Mouse (Mus musculus): Measurements from ENCODE around the gene Gm10229.
"Not testable (repeated sequence)": the region's sequence is repeated elsewhere in the genome, so short reads cannot be mapped to it uniquely, and the experiment has no call there.

Gm10229 gene

DNA sequence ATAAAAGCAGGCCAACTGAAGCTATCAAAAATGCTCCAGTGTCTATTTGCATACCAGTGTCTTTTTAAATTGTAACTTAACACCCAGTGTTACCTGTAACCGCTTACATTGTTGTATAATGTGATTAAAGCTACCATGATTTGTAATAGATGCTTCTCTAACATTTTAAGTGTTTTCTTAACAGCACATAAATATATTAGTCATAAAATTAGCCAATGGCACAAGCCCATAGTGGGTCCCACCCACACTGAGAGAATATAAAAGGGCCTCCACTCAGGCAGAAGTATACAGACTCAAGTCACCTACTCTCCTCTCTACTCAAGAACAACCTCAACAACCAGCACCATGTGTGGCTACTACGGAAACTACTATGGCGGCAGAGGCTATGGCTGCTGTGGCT lies at the start of gene Gm10229:
Gene Gm10229 (plus strand): TSS at position 301 of the 400 bp plus-strand sequence.
- DNase-seq (ENCODE audit: low read depth, low spot score), result not testable (repeated sequence)

DNA sequence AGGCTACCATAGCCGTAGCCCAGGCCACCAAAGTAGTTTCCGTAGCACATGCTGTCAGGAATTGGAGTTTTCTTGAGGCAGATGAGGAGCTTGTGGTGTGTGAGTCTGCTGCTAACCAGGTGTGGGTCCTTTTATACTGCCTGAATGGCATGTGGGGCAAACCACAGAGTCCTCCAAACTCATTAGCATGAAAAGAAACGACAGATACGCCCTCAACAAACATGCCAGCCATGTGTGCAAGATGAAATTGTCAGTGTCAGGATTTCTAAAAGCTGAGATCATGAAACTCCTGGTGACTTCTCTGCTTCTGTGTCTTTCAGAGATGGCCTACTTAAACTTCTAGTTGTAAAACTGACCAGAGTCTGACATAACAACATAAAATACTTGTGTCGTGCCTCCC lies 4.4 kb upstream of the Gm10229 start, which contains the start of gene Krtap22-2:
Gene Krtap22-2 (minus strand): TSS at position 101 of the 400 bp plus-strand sequence.
- no peak for DNase-seq (ENCODE audit: low read depth, low spot score)

DNA sequence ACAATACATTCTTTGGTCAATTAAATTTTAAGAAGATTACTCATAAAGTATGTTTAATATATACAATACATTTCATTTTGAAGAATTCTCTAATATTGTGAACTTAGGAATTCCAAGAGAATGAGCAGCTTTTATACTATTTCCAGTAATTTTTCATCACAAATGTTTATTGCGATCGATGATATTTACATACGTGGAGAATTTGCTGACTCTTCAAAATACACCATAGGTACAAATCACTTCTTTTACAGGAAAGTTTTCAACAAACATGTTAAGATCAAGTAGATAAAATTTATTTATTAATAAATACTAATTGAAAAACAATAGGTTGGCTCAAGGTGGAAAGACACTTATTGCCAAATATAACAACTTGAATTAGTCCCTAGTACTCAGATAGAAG lies 1.1 kb upstream of the Gm10229 start:
- no peak for DNase-seq (ENCODE audit: low read depth, low spot score)

DNA sequence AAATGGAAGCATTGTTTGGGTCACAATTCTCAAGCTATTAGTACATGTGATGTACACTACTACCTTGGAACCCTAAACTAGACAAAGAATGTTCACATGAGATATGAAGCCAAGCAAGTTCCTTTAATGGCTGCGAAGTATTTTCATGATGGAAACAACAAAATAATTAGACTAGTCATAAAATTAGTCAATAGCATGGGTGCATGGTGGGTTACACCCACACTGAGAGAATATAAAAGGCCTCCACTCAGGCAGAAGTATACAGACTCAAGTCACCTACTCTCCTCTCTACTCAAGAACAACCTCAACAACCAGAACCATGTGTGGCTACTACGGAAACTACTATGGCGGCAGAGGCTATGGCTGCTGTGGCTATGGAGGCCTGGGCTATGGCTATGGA lies 16.3 kb downstream of the Gm10229 start, which contains the start of gene Krtap6-1:
Gene Krtap6-1 (plus strand): TSS at position 301 of the 400 bp plus-strand sequence.
- DNase-seq (ENCODE audit: low read depth, low spot score), result not testable (repeated sequence)

DNA sequence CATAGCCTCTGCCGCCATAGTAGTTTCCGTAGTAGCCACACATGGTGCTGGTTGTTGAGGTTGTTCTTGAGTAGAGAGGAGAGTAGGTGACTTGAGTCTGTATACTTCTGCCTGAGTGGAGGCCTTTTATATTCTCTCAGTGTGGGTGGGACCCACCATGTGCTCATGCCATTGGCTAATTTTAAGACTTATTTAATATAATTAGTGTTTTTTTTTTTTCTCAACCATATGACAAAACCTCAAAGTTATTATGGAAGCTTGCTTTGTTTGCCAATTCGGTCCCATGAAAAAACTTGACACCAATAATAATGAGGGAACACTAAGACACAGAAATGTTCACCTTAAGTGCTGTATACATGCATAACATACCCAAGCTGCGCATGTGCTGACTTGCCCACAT lies 26.3 kb downstream of the Gm10229 start, which contains the start of gene Gm10228:
Gene Gm10228 (minus strand): TSS at position 101 of the 400 bp plus-strand sequence.
- not testable (repeated sequence) for DNase-seq (ENCODE audit: low read depth, low spot score)

DNA sequence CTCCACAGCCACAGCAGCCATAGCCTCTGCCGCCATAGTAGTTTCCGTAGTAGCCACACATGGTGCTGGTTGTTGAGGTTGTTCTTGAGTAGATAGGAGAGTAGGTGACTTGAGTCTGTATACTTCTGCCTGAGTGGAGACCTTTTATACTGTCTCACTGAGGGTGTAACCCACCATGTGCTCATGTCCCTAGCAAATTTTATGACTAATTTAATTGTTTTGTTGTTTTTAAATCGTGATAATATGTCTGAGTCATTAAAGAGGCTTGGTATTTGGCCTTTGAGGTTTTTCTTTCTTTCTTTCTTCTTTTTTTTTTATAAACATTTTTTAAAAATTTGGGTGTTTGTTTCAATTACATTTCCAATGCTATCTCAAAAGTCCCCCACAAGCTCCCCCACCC lies 32.7 kb downstream of the Gm10229 start, which contains the start of gene Krtap6-5:
Gene Krtap6-5 (minus strand): TSS at position 101 of the 400 bp plus-strand sequence.
- no peak for DNase-seq (ENCODE audit: low read depth, low spot score)

DNA sequence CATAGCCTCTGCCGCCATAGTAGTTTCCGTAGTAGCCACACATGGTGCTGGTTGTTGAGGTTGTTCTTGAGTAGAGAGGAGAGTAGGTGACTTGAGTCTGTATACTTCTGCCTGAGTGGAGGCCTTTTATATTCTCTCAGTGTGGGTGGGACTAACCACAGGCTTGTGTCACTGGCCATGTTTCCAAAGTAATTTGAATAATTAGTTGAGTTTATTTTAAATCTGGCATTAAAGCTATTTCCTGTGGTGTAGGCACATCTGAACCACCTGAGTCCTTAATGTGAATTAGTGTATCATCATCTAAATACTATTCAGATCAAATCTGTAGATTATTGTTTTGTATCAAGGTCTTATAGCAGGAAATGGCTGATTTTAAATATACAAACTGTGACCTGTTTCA lies 48.8 kb downstream of the Gm10229 start, which contains the start of gene 1110025L11Rik:
Gene 1110025L11Rik (minus strand): TSS at position 101 of the 400 bp plus-strand sequence.
- DNase-seq (ENCODE audit: low read depth, low spot score), result not testable (repeated sequence)
